Mouse (Mus musculus) embryo, embryonic 9.5 days (tissue): ENCODE data around the gene Mb.
A peak's percentile ranks its signal among the peaks of the same experiment; 100 is the strongest.

ENCODE experiments used
- DNase-seq: peaks from one replicate; pipeline ENCODE4 v3.0.0-alpha.2; 2017; ENCODE audit errors: extremely low spot score

The Mb gene

GRCm38 (mm10) chr15:76979799-76980198 lies 70.7 kb downstream of the Mb start:
- no peak for DNase-seq

- no peak for DNase-seq
These were observed 73.9 kb downstream of the Mb start for GRCm38 (mm10) chr15:76976619-76977018.

- peak; percentile 89 for DNase-seq
These were observed 76.4 kb downstream of the Mb start for GRCm38 (mm10) chr15:76973855-76974651.

- no peak for DNase-seq
These were observed 77.1 kb downstream of the Mb start for GRCm38 (mm10) chr15:76973272-76973854.

GRCm38 (mm10) chr15:76972661-76973060 lies 77.8 kb downstream of the Mb start:
- no peak for DNase-seq
